Mouse (Mus musculus) embryonic facial prominence, embryonic 14.5 days (tissue): ENCODE measurements around the gene Chst5. TPM values are rescaled to one million over a fixed set of nuclear protein-coding genes. Genes with fewer than 3 reads are reported as not detected.

Experiments used
- ATAC-seq: fragments of 200-750 bp; cut with Nextera tagmentation; 2 replicates; pipeline ENCODE4 v1.8.0; 2017; ENCODE audit warnings: low read depth, moderate number of reproducible peaks, moderate TSS enrichment
- DNase-seq: peaks from one replicate; pipeline ENCODE4 v3.0.0-alpha.2; 2015; ENCODE audit warnings: low spot score
- H3K27ac ChIP-seq: fragments of 300-500 bp; sonication (generic); replicated peaks from 2 replicates; pipeline ENCODE4 v1.5.1; 2014; ENCODE audit warnings: low read depth, mild to moderate bottlenecking, low read length, moderate library complexity
- H3K27me3 ChIP-seq: fragments of 300-500 bp; sonication (generic); replicated peaks from 2 replicates; pipeline ENCODE4 v1.6.1; 2014; ENCODE audit warnings: low read length; ENCODE audit not compliant: control insufficient read depth, insufficient read depth
- H3K36me3 ChIP-seq: fragments of 300-500 bp; sonication (generic); 2 replicates; pipeline ENCODE4 v1.6.1; 2014; ENCODE audit warnings: low read length, mixed read lengths; ENCODE audit not compliant: control insufficient read depth, insufficient read depth
- H3K4me1 ChIP-seq: fragments of 300-500 bp; sonication (generic); 2 replicates; pipeline ENCODE4 v1.6.1; 2014; ENCODE audit warnings: antibody characterized with exemption, low read length; ENCODE audit not compliant: control insufficient read depth, insufficient read depth
- H3K4me2 ChIP-seq: fragments of 300-500 bp; sonication (generic); 2 replicates; pipeline ENCODE4 v1.6.1; 2014; ENCODE audit warnings: low read depth, mild to moderate bottlenecking, low read length, moderate library complexity, mixed read lengths
- H3K4me3 ChIP-seq: fragments of 300-500 bp; sonication (generic); 2 replicates; pipeline ENCODE4 v1.5.1; 2014; ENCODE audit warnings: low read depth, mild to moderate bottlenecking, low read length
- H3K9ac ChIP-seq: fragments of 300-500 bp; sonication (generic); 2 replicates; pipeline ENCODE4 v1.6.1; 2014; ENCODE audit warnings: low read depth, mild to moderate bottlenecking, low read length, moderate library complexity, mixed read lengths
- H3K9me3 ChIP-seq: fragments of 300-500 bp; sonication (generic); 2 replicates; pipeline ENCODE4 v1.6.1; 2016; ENCODE audit warnings: low read length; ENCODE audit not compliant: control insufficient read depth
- WGBS: fragments of 180-500 bp; shearing (Covaris S2); extraction: QIAGEN DNeasy Blood & Tissue Kit; methylation state at CpG from one replicate; pipeline ENCODE4 v1.1.7; 2014; 5-methylcytosine and 5-hydroxymethylcytosine counted together
- polyA plus RNA-seq: library from polyadenylated mRNA; unstranded; fragments of >200 nt; fragmentation: Nextera tagmentation; extraction: Ambion mirVana; gene quantifications from 2 replicates; pipeline ENCODE4 v1.2.1, GENCODE M21; 2014

Chst5 gene
- polyA plus RNA-seq, 1 experiment from 2014 or later, result 4.7 TPM

DNA sequence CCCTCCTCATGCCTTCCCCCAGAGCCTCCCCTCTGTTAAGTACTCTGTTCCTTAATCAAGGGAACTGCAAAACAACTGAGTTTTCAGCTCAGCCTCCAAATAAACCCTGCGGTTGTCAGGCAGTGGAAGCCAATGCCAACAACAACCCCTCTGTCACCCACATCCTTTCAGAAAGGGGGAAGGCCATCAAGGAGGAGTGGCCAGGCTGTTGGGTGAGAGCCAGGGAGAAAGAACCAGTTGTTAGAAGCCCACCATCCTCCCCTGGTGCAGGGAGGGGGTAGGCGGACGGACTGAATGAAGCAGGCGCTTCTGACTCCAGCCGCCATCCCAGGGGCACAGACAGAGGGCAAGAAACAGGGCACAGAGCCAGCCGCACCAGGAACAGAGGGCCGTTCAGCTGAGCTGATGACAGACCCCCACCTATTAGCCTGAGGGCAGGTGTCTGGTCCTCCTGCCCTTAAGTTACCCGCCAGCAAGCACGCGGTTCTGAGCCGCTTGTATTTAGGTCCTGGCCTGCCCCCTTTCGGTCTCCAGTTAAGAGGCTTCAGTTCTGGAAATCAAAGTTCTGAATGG, 2.7 kb upstream of the Chst5 start:
- peak; percentile 87 for DNase-seq
- H3K4me1 ChIP-seq, result peaks cover 11% of the 10 kb centered on the region

DNA sequence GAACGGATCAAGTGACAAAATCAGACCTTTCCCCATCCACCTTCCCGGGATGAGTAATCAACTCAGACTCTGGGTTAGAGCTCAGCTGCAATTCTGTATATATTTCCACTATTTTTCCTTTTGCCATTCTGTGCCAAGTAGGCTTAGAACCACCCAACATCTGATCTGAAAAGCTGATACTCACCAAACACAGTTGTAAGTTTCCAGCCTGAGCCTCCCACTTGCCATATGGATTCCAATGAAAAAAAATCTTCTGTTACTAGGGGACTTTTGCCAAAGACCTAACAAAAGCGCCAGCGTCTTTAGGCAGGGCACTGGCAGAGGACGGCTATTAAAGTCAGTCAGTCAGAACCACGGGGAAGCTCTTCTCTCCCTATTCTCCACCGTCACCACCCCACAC, 1.3 kb upstream of the Chst5 start:
- Histone ChIP-seq H3K4me1 (peaks cover 11% of the 10 kb centered on the region), H3K4me2 (no peak overlapping the region), H3K36me3 (peaks cover 2% of the 10 kb centered on the region; the same call in 1 of the 2 replicates), H3K27me3 (peaks cover 17% of the 10 kb centered on the region; the same call in 1 of the 2 replicates), H3K4me3 (no peak overlapping the region), H3K27ac (no peak overlapping the region), H3K9me3 (no peaks in the 10 kb centered on the region), H3K9ac (no peak overlapping the region)
- WGBS, result 33% methylated on average over 7 of the region's 7 CpGs
- DNase-seq, result no peak
- ATAC-seq, result no peak

More for the DNA sequence above, 2.7 kb upstream of the Chst5 start:
- H3K27ac ChIP-seq, result no peak overlapping the region
- ATAC-seq, result peak; percentile 81
- peaks cover 7% of the 10 kb centered on the region; the same call in 1 of the 2 replicates for H3K36me3 ChIP-seq
- no peak overlapping the region for H3K4me3 ChIP-seq
- no peaks in the 10 kb centered on the region for H3K9me3 ChIP-seq
- no peak overlapping the region for H3K9ac ChIP-seq
- H3K4me2 ChIP-seq, result peak overlapping the region; percentile 30; the same call in 1 of the 2 replicates
- 27% methylated on average over 12 of the region's 12 CpGs for WGBS
- H3K27me3 ChIP-seq, result peaks cover 17% of the 10 kb centered on the region; the same call in 1 of the 2 replicates

DNA sequence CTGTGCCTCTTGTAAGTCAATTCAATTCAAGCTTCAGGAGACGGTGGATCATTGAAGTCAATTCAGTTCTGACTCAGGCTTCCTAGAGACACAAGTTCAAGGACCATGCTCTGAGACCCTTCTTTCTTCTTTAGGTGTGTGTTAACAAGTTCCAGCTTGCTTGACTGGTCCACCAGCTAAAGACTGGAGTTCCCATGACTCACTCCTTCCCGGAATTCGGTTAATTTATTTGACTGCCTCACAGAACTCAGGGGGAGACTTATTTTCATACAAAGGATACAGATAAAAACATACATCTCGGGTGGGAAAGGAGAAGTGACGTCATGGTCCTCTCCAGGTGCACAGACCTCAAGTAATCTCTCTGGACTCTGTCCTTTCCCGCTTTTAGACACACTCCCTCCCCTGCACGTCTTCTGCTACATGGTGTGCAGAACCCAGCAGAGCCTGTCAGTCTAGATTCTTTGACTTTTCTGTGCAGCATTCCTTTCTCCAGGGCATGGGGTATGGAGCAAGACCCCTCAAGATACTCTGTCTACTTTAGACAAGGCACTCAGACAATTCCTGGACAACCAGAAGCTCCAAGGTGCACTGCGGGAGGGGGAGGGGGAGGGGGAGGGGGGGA, 4.6 kb downstream of the Chst5 start:
- H3K36me3 ChIP-seq, result no peaks in the 10 kb centered on the region
- peaks cover 16% of the 10 kb centered on the region; the same call in 1 of the 2 replicates for H3K27me3 ChIP-seq
- no peak overlapping the region for H3K4me3 ChIP-seq
- peaks cover 5% of the 10 kb centered on the region; the same call in 1 of the 2 replicates for H3K4me1 ChIP-seq
- 51% methylated on average over 7 of the region's 8 CpGs for WGBS
- peak; percentile 47; the same call in 1 of the 2 replicates for ATAC-seq
- no peaks in the 10 kb centered on the region for H3K9me3 ChIP-seq
- H3K27ac ChIP-seq, result no peak overlapping the region
- peak; percentile 54 for DNase-seq
- H3K9ac ChIP-seq, result no peak overlapping the region
- no peak overlapping the region for H3K4me2 ChIP-seq

DNA sequence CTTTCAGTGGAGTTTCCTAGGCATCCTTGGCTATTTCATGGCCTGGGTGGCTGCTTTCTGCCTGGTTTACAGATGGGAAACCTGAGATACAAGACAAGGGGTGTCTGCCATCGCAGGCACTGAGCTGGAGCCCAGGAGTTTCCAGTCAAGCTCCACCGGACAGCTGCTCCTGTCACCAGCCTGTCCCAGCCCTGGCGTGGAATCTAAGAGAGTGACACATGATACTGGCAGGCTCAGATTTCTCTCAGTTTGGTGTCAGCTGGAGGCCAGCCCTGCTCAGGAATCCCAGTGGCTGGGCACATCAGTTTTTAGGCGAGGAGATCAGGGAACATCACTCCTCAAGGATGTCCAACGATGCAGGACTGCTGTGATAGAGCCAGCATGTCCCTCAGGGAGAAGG, 8.2 kb downstream of the Chst5 start:
- H3K4me2 ChIP-seq, result no peak overlapping the region
- 13% methylated on average over 5 of the region's 5 CpGs for WGBS
- ATAC-seq, result peak; percentile 81
- DNase-seq, result peak; percentile 82
- no peak overlapping the region for H3K27ac ChIP-seq
- no peak overlapping the region for H3K4me3 ChIP-seq
- no peaks in the 10 kb centered on the region for H3K9me3 ChIP-seq
- no peaks in the 10 kb centered on the region for H3K36me3 ChIP-seq
- H3K9ac ChIP-seq, result no peak overlapping the region
- no peaks in the 10 kb centered on the region for H3K27me3 ChIP-seq
- H3K4me1 ChIP-seq, result no peaks in the 10 kb centered on the region

DNA sequence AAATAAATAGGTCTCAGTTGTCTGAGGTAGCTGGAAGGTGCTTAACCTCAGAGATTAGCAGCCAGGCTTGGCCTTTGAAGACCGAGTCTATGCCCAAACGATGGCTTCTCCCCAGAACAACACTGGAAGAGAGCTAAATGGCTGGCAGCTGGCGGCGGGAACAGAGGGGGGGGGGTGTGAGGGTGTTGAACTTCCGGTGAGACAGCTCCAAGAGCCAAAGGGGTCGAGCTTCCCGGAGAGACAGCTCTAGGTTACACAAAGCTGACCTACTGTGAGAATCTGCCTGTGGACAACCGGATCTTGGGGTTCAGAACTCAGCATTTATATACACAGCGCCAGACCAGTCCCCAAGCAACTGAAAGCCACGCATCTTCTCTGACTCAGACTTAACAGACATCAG, 11.7 kb downstream of the Chst5 start:
- Histone ChIP-seq H3K4me2 (no peak overlapping the region), H3K27me3 (no peaks in the 10 kb centered on the region), H3K9ac (no peak overlapping the region), H3K9me3 (no peaks in the 10 kb centered on the region), H3K4me1 (no peaks in the 10 kb centered on the region), H3K27ac (no peak overlapping the region), H3K4me3 (no peak overlapping the region), H3K36me3 (no peaks in the 10 kb centered on the region)
- WGBS, result 45% methylated on average over 10 of the region's 10 CpGs
- no peak for ATAC-seq
- DNase-seq, result no peak

DNA sequence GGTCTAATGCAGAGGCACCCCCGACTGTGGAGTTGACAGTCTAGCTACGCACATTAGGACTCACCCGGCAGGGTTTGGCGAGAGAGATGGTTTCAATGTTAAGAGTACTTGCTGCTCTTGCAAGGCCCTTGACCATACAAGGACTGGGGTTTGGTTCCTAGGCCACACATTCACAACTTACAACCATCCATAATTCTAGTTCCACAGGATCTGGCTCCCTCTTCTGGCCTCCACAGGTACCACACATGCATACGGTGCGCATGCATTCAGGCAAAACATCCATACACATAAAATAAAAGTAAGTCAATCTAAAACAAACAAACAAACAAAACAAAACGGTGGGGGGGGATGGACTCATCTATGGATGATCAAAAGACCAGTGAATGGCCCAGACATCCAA, 15.3 kb downstream of the Chst5 start:
- Histone ChIP-seq H3K4me2 (no peak overlapping the region), H3K4me1 (no peaks in the 10 kb centered on the region), H3K9ac (no peak overlapping the region), H3K9me3 (no peaks in the 10 kb centered on the region), H3K36me3 (no peaks in the 10 kb centered on the region), H3K27me3 (peaks cover 14% of the 10 kb centered on the region), H3K27ac (no peak overlapping the region), H3K4me3 (no peak overlapping the region)
- 90% methylated on average over 7 of the region's 7 CpGs for WGBS
- DNase-seq (no peak), ATAC-seq (no peak)

DNA sequence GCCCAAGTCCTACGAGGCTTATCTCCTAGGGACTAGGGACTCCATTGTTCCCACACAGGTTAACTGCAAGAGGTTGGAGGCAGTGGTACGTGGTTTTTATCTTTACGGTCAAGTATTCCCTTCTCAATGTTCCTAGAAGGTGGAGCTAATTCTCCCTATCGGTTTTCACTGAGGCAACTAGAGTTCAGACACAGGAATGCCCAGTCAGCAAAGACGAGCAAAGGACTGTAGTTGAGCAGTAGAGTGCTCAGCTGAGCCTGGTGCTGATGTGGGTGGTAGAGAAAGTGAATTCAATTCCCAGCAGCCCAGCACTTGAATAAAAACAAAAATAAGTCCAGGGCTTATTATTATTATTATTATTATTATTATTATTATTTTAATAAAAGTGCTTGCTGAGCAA, 17.6 kb downstream of the Chst5 start:
- WGBS, result 50% methylated on average over 5 of the region's 5 CpGs
- DNase-seq (no peak), ATAC-seq (no peak)
- Histone ChIP-seq H3K9me3 (no peaks in the 10 kb centered on the region), H3K4me1 (peaks cover 7% of the 10 kb centered on the region; the same call in 1 of the 2 replicates), H3K27me3 (peaks cover 30% of the 10 kb centered on the region), H3K4me3 (no peak overlapping the region), H3K36me3 (no peaks in the 10 kb centered on the region), H3K27ac (no peak overlapping the region), H3K4me2 (no peak overlapping the region), H3K9ac (no peak overlapping the region)

DNA sequence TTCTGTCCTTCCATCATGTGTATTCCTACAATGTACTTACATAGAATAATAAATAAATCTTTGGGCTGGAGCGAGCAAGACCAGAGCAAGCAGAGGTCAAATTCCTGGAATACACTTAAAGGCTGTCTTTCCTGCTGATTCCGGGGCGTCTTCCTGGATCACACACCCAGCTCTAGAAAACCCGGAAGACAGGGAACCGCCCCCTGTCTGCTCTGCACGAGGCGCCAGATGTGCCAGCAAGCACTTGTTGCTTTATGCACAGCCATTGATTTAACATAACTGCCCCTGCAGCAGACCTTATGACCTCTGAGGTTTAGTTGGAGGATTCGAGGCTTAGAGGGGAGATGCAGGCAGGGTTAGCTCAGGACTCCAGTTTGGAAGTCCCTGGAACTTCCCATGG, 18.3 kb downstream of the Chst5 start:
- H3K4me3 ChIP-seq, result no peak overlapping the region
- H3K4me2 ChIP-seq, result no peak overlapping the region
- 17% methylated on average over 8 of the region's 8 CpGs for WGBS
- H3K9me3 ChIP-seq, result no peaks in the 10 kb centered on the region
- H3K27ac ChIP-seq, result no peak overlapping the region
- H3K36me3 ChIP-seq, result no peaks in the 10 kb centered on the region
- ATAC-seq (no peak), DNase-seq (no peak)
- peaks cover 7% of the 10 kb centered on the region; the same call in 1 of the 2 replicates for H3K4me1 ChIP-seq
- H3K9ac ChIP-seq, result no peak overlapping the region
- peaks cover 30% of the 10 kb centered on the region for H3K27me3 ChIP-seq

DNA sequence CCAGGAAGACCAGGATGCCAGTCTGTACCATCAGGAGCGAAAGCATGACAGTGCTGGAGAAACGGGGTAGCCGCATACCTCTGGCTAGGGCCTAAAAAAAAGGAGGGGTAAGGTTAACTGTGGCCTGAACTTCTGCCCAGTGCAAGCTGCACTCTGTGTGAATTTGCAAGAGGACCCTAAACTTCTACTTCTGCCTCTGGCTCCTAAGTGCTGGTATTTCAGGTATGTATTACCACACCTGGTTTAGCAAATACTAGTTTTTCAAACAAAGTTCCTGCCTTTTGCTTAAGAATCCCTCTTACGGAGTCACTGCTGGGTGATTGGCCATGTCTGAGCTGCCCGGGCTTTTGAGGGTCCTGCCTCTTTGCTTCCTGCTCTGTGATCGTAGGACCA, 19.3 kb downstream of the Chst5 start:
- 0 out of 2 replicates have a peak overlapping the region, but pooled peaks have one; percentile 22 for H3K4me3 ChIP-seq
- H3K27ac ChIP-seq, result no peak overlapping the region
- DNase-seq (no peak), ATAC-seq (no peak)
- no peaks in the 10 kb centered on the region for H3K9me3 ChIP-seq
- H3K9ac ChIP-seq, result no peak overlapping the region
- peaks cover 30% of the 10 kb centered on the region for H3K27me3 ChIP-seq
- H3K36me3 ChIP-seq, result no peaks in the 10 kb centered on the region
- H3K4me2 ChIP-seq, result no peak overlapping the region
- WGBS, result 64% methylated on average over 6 of the region's 6 CpGs
- peaks cover 7% of the 10 kb centered on the region; the same call in 1 of the 2 replicates for H3K4me1 ChIP-seq
